Mouse (Mus musculus): ENCODE measurements around the gene Tgds. TPM values are rescaled to one million over a fixed set of nuclear protein-coding genes. Genes with fewer than 3 reads are reported as not detected.
A peak's percentile ranks its signal among the peaks of the same experiment; 100 is the strongest.
"Not testable (repeated sequence)": the region's sequence is repeated elsewhere in the genome, so short reads cannot be mapped to it uniquely, and the experiment has no call there.

The Tgds gene
- polyA plus RNA-seq, 2 experiments = 9.9 to 14.2 TPM

DNA sequence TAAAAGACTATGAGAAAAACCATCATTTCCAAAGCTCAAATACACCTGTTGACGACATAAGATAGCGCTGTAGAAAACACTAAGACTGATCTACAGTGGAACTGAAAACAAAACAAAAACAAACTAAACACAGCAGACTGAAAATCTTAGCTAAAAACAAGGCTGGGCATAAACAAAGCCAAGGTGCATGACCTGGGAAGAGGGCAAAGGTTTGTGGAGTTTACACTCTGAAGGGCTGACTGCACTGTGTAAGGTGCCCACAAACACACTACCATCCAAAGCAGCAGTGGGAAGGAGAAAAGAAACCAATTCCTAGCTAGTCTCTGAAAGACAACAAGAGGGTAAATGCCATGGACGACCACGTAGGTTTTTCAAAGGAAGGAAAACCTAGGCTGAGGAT, 7.8 kb downstream of the Tgds start:
- no peak for ATAC-seq (ENCODE audit: insufficient read depth)
- no peak overlapping the region for H3K9ac ChIP-seq (replicated peaks)
- H3K4me1 ChIP-seq (replicated peaks; ENCODE audit: control insufficient read depth in 2 of 2, insufficient read depth in 2 of 2, low read length in 1 of 2) = no peaks in the 10 kb centered on the region
- H3K4me2 ChIP-seq (ENCODE audit: low read depth) = no peak overlapping the region
- WGBS (ENCODE audit: insufficient replicate concordance) = 73% methylated on average over 4 of the region's 4 CpGs
- H3K9me3 ChIP-seq (ENCODE audit: control insufficient read depth, low read length) = no peaks in the 10 kb centered on the region
- no peaks in the 10 kb centered on the region for H3K27me3 ChIP-seq (ENCODE audit: control insufficient read depth, insufficient read depth, low read length)
- no peak overlapping the region for H3K4me3 ChIP-seq (ENCODE audit: insufficient read depth in 1 of 2, low read depth in 2 of 2, low read length in 2 of 2)
- no peak for TF ChIP-seq EP300 (IDR thresholded peaks at IDR 0.05; ENCODE audit: low read depth)
- TF ChIP-seq CTCF (IDR thresholded peaks at IDR 0.05; ENCODE audit: low read depth) = no peak
- peaks cover 15% of the 10 kb centered on the region for H3K36me3 ChIP-seq (replicated peaks; ENCODE audit: control insufficient read depth, insufficient read depth, low read depth)
- H3K27ac ChIP-seq = no peak overlapping the region
- DNase-seq (ENCODE audit: low read depth in 3 of 3, low spot score in 3 of 3) = no peak

- H3K4me2 ChIP-seq (ENCODE audit: low read depth) = no peak overlapping the region
- H3K9me3 ChIP-seq (ENCODE audit: control insufficient read depth, low read length) = no peaks in the 10 kb centered on the region
- DNase-seq (ENCODE audit: low read depth in 3 of 3, low spot score in 3 of 3) (no peak), ATAC-seq (ENCODE audit: insufficient read depth) (no peak)
- WGBS (ENCODE audit: insufficient replicate concordance) = 50% methylated on average over 5 of the region's 5 CpGs
- no peaks in the 10 kb centered on the region for H3K4me1 ChIP-seq (replicated peaks; ENCODE audit: control insufficient read depth in 2 of 2, insufficient read depth in 2 of 2, low read length in 1 of 2)
- no peak overlapping the region for H3K4me3 ChIP-seq (ENCODE audit: insufficient read depth in 1 of 2, low read depth in 2 of 2, low read length in 2 of 2)
- H3K27me3 ChIP-seq (ENCODE audit: control insufficient read depth, insufficient read depth, low read length) = no peaks in the 10 kb centered on the region
- peaks cover 16% of the 10 kb centered on the region for H3K36me3 ChIP-seq (replicated peaks; ENCODE audit: control insufficient read depth, insufficient read depth, low read depth)
- H3K27ac ChIP-seq = no peak overlapping the region
- no peak overlapping the region for H3K9ac ChIP-seq (replicated peaks)
- TF ChIP-seq EP300 (IDR thresholded peaks at IDR 0.05; ENCODE audit: low read depth) = no peak
- TF ChIP-seq CTCF (IDR thresholded peaks at IDR 0.05; ENCODE audit: low read depth) = no peak
These were observed 8.4 kb downstream of the Tgds start for GRCm38 (mm10) chr14:118124129-118124528.

- Histone ChIP-seq H3K4me1 (replicated peaks; ENCODE audit: control insufficient read depth in 2 of 2, insufficient read depth in 2 of 2, low read length in 1 of 2) (no peaks in the 10 kb centered on the region), H3K4me2 (ENCODE audit: low read depth) (no peak overlapping the region), H3K27me3 (ENCODE audit: control insufficient read depth, insufficient read depth, low read length) (no peaks in the 10 kb centered on the region), H3K36me3 (replicated peaks; ENCODE audit: control insufficient read depth, insufficient read depth, low read depth) (peaks cover 16% of the 10 kb centered on the region), H3K27ac (no peak overlapping the region), H3K9me3 (ENCODE audit: control insufficient read depth, low read length) (no peaks in the 10 kb centered on the region), H3K4me3 (ENCODE audit: insufficient read depth in 1 of 2, low read depth in 2 of 2, low read length in 2 of 2) (no peak overlapping the region), H3K9ac (replicated peaks) (no peak overlapping the region)
- ATAC-seq (ENCODE audit: insufficient read depth) (no peak), DNase-seq (ENCODE audit: low read depth in 3 of 3, low spot score in 3 of 3) (no peak)
- no peak for TF ChIP-seq EP300 (IDR thresholded peaks at IDR 0.05; ENCODE audit: low read depth)
- TF ChIP-seq CTCF (IDR thresholded peaks at IDR 0.05; ENCODE audit: low read depth) = no peak
- 78% methylated on average over 6 of the region's 6 CpGs for WGBS (ENCODE audit: insufficient replicate concordance)
These were observed 19.4 kb downstream of the Tgds start for GRCm38 (mm10) chr14:118113116-118113515.

- DNase-seq (ENCODE audit: low read depth in 3 of 3, low spot score in 3 of 3); H3K36me3 ChIP-seq (replicated peaks; ENCODE audit: control insufficient read depth, insufficient read depth, low read depth); H3K4me2 ChIP-seq (ENCODE audit: low read depth); H3K27ac ChIP-seq; H3K27me3 ChIP-seq (ENCODE audit: control insufficient read depth, insufficient read depth, low read length); H3K4me3 ChIP-seq (ENCODE audit: insufficient read depth in 1 of 2, low read depth in 2 of 2, low read length in 2 of 2); H3K4me1 ChIP-seq (replicated peaks; ENCODE audit: control insufficient read depth in 2 of 2, insufficient read depth in 2 of 2, low read length in 1 of 2); H3K9me3 ChIP-seq (ENCODE audit: control insufficient read depth, low read length); H3K9ac ChIP-seq (replicated peaks): not testable (repeated sequence)
- peak; percentile 55 for ATAC-seq (ENCODE audit: insufficient read depth)
- WGBS (ENCODE audit: insufficient replicate concordance) = 64% methylated on average over 2 of the region's 2 CpGs
These were observed 25.1 kb downstream of the Tgds start for GRCm38 (mm10) chr14:118107479-118107878.

GRCm38 (mm10) chr14:118101227-118101990, 31.1 kb downstream of the Tgds start:
- 60% methylated on average over 14 of the region's 14 CpGs for WGBS (ENCODE audit: insufficient replicate concordance)
- Histone ChIP-seq H3K9ac (replicated peaks) (no peak overlapping the region), H3K27ac (no peak overlapping the region), H3K4me2 (ENCODE audit: low read depth) (no peak overlapping the region), H3K9me3 (ENCODE audit: control insufficient read depth, low read length) (no peaks in the 10 kb centered on the region), H3K27me3 (ENCODE audit: control insufficient read depth, insufficient read depth, low read length) (no peaks in the 10 kb centered on the region), H3K4me3 (ENCODE audit: insufficient read depth in 1 of 2, low read depth in 2 of 2, low read length in 2 of 2) (no peak overlapping the region), H3K36me3 (replicated peaks; ENCODE audit: control insufficient read depth, insufficient read depth, low read depth) (no peaks in the 10 kb centered on the region), H3K4me1 (replicated peaks; ENCODE audit: control insufficient read depth in 2 of 2, insufficient read depth in 2 of 2, low read length in 1 of 2) (peaks cover 0 to 2% of the 10 kb centered on the region in 2 experiments; a peak in 2 of 4 replicates)
- ATAC-seq (ENCODE audit: insufficient read depth) (no peak), DNase-seq (ENCODE audit: low read depth in 3 of 3, low spot score in 3 of 3) (no peak)
- no peak for TF ChIP-seq CTCF (IDR thresholded peaks at IDR 0.05; ENCODE audit: low read depth)
- TF ChIP-seq EP300 (IDR thresholded peaks at IDR 0.05; ENCODE audit: low read depth) = no peak
